Mouse (Mus musculus): ENCODE measurements around the gene Arhgap18. TPM values are rescaled to one million over a fixed set of nuclear protein-coding genes. Genes with fewer than 3 reads are reported as not detected.

Gene Arhgap18
- total RNA-seq, 1 experiment = 3.1 TPM

DNA sequence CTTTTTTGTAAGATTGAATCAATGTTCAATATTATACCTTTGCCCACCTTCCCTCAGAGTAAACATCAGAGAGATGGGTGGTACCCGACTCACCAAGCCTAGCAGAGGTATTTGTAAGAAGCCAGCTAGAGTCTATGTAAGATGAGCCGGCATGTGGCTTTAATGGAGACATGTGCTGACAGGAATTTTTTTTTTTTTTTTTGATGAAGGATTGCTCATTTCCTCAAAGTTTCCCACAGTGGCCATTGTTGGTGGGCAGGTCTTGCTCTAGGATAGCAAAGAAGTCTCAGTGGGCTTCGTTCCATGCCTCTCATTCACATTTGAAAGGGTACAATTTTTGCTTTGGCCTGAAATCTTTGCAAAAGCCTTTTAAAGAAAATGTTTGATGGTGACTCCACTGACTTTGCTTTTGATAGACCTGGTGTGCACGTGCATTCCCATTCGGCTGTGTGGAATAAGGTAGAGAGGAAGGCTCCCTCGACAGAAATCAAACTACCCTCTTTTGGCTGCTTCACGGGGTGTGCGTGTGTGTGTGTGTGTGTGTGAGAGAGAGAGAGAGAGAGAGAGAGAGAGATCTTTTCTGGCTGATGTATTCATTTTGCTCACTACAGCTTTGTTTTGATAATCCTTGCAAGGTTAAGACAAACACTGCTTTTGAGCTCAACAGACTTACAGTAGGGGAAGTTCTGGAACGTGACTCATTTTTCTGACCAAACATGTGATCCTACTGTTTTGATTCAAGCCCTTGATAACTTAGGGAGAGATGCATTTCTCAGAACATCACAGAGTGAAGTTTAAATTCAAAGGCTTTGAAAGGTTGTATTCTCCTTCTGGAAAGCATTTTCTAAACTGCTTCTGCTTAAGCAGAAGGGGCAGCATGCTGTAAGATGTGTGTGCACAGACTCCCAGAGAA lies 9.0 kb downstream of the Arhgap18 start:
- no peak overlapping the region for H3K4me3 ChIP-seq (ENCODE audit: insufficient read depth in 1 of 2, low read depth in 1 of 2, low read length in 2 of 2, poor library complexity in 1 of 2, severe bottlenecking in 1 of 2)
- no peaks in the 10 kb centered on the region for H3K4me1 ChIP-seq (ENCODE audit: control insufficient read depth in 2 of 2, insufficient read depth in 2 of 2, low read length in 2 of 2, poor library complexity in 1 of 2)
- in situ Hi-C loops (cut with MboI; ENCODE audit: low sequenced_read_pairs in 2 of 2, unreplicated experiment in 2 of 2) = no loop called here
- H3K36me3 ChIP-seq (ENCODE audit: control insufficient read depth, insufficient read depth, low read length, poor library complexity, severe bottlenecking) = no peaks in the 10 kb centered on the region
- H3K9me3 ChIP-seq (ENCODE audit: control insufficient read depth, insufficient read depth, low read depth, low read length) = no peaks in the 10 kb centered on the region
- no peak for TF ChIP-seq MAFK (IDR thresholded peaks at IDR 0.05; ENCODE audit: insufficient read depth, low read depth, low read length)
- no peak for TF ChIP-seq ZC3H11A (IDR thresholded peaks at IDR 0.05; ENCODE audit: borderline replicate concordance, low read depth, low read length)
- TF ChIP-seq CHD2 (IDR thresholded peaks at IDR 0.05; ENCODE audit: low read depth, low read length) = no peak
- TF ChIP-seq ZNF384 (IDR thresholded peaks at IDR 0.05; ENCODE audit: low read depth, low read length) = no peak
- no peak for TF ChIP-seq HCFC1 (IDR thresholded peaks at IDR 0.05; ENCODE audit: borderline replicate concordance, insufficient read depth, low read length)
- no peak overlapping the region for H3K27ac ChIP-seq (ENCODE audit: insufficient read depth, low read depth, low read length, poor library complexity, severe bottlenecking)
- no peak overlapping the region for H3K9ac ChIP-seq (ENCODE audit: insufficient read depth, low read depth, low read length, poor library complexity, severe bottlenecking)
- no peak for DNase-seq (ENCODE audit: low read depth, low spot score)

DNA sequence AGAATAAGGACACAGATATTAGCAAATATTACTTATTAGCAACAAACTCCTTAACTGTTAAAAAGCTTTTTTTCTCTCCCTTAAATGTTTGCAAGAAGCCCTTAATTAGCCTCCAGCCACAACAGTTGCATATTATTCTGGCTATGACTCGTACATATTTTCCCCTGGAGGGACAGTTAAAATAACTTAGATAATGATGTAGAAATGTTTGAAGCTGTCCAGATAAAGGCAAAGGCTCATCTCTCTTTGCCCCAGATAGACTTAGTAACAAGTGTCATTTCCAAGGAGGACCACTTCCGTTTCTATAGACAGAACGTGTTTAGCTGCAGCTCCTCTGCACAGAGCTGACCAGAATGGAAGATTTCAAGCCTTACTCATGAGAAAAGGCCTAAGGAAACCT lies 14.0 kb downstream of the Arhgap18 start:
- H3K4me1 ChIP-seq (ENCODE audit: control insufficient read depth in 2 of 2, insufficient read depth in 2 of 2, low read length in 2 of 2, poor library complexity in 1 of 2) = no peaks in the 10 kb centered on the region
- no peak overlapping the region for H3K9ac ChIP-seq (ENCODE audit: insufficient read depth, low read depth, low read length, poor library complexity, severe bottlenecking)
- H3K9me3 ChIP-seq (ENCODE audit: control insufficient read depth, insufficient read depth, low read depth, low read length) = no peaks in the 10 kb centered on the region
- TF ChIP-seq ZC3H11A (IDR thresholded peaks at IDR 0.05; ENCODE audit: borderline replicate concordance, low read depth, low read length) (no peak), MAFK (IDR thresholded peaks at IDR 0.05; ENCODE audit: insufficient read depth, low read depth, low read length) (no peak), CHD2 (IDR thresholded peaks at IDR 0.05; ENCODE audit: low read depth, low read length) (no peak), ZNF384 (IDR thresholded peaks at IDR 0.05; ENCODE audit: low read depth, low read length) (no peak), HCFC1 (IDR thresholded peaks at IDR 0.05; ENCODE audit: borderline replicate concordance, insufficient read depth, low read length) (no peak)
- no peak overlapping the region for H3K4me3 ChIP-seq (ENCODE audit: insufficient read depth in 1 of 2, low read depth in 1 of 2, low read length in 2 of 2, poor library complexity in 1 of 2, severe bottlenecking in 1 of 2)
- H3K27ac ChIP-seq (ENCODE audit: insufficient read depth, low read depth, low read length, poor library complexity, severe bottlenecking) = no peak overlapping the region
- no peaks in the 10 kb centered on the region for H3K36me3 ChIP-seq (ENCODE audit: control insufficient read depth, insufficient read depth, low read length, poor library complexity, severe bottlenecking)
- DNase-seq (ENCODE audit: low read depth, low spot score) = no peak
- in situ Hi-C loops (cut with MboI; ENCODE audit: low sequenced_read_pairs in 2 of 2, unreplicated experiment in 2 of 2) = no loop called here

GRCm38 (mm10) chr10:26768943-26769342 lies 15.7 kb downstream of the Arhgap18 start:
- Histone ChIP-seq H3K36me3 (ENCODE audit: control insufficient read depth, insufficient read depth, low read length, poor library complexity, severe bottlenecking) (no peaks in the 10 kb centered on the region), H3K9ac (ENCODE audit: insufficient read depth, low read depth, low read length, poor library complexity, severe bottlenecking) (no peak overlapping the region), H3K27ac (ENCODE audit: insufficient read depth, low read depth, low read length, poor library complexity, severe bottlenecking) (no peak overlapping the region), H3K9me3 (ENCODE audit: control insufficient read depth, insufficient read depth, low read depth, low read length) (no peaks in the 10 kb centered on the region), H3K4me1 (ENCODE audit: control insufficient read depth in 2 of 2, insufficient read depth in 2 of 2, low read length in 2 of 2, poor library complexity in 1 of 2) (peaks cover 0 to 3% of the 10 kb centered on the region in 2 experiments; a peak in 1 of 4 replicates), H3K4me3 (ENCODE audit: insufficient read depth in 1 of 2, low read depth in 1 of 2, low read length in 2 of 2, poor library complexity in 1 of 2, severe bottlenecking in 1 of 2) (no peak overlapping the region)
- TF ChIP-seq ZC3H11A (IDR thresholded peaks at IDR 0.05; ENCODE audit: borderline replicate concordance, low read depth, low read length) = no peak
- TF ChIP-seq CHD2 (IDR thresholded peaks at IDR 0.05; ENCODE audit: low read depth, low read length) = no peak
- TF ChIP-seq HCFC1 (IDR thresholded peaks at IDR 0.05; ENCODE audit: borderline replicate concordance, insufficient read depth, low read length) = no peak
- TF ChIP-seq ZNF384 (IDR thresholded peaks at IDR 0.05; ENCODE audit: low read depth, low read length) = no peak
- no peak for TF ChIP-seq MAFK (IDR thresholded peaks at IDR 0.05; ENCODE audit: insufficient read depth, low read depth, low read length)
- no peak for DNase-seq (ENCODE audit: low read depth, low spot score)
- in situ Hi-C loops (cut with MboI; ENCODE audit: low sequenced_read_pairs in 2 of 2, unreplicated experiment in 2 of 2) = no loop called here

- peaks cover 0 to 3% of the 10 kb centered on the region in 2 experiments; a peak in 1 of 4 replicates for H3K4me1 ChIP-seq (ENCODE audit: control insufficient read depth in 2 of 2, insufficient read depth in 2 of 2, low read length in 2 of 2, poor library complexity in 1 of 2)
- H3K4me3 ChIP-seq (ENCODE audit: insufficient read depth in 1 of 2, low read depth in 1 of 2, low read length in 2 of 2, poor library complexity in 1 of 2, severe bottlenecking in 1 of 2) = no peak overlapping the region
- H3K36me3 ChIP-seq (ENCODE audit: control insufficient read depth, insufficient read depth, low read length, poor library complexity, severe bottlenecking) = no peaks in the 10 kb centered on the region
- DNase-seq (ENCODE audit: low read depth, low spot score) = no peak
- no peak overlapping the region for H3K27ac ChIP-seq (ENCODE audit: insufficient read depth, low read depth, low read length, poor library complexity, severe bottlenecking)
- TF ChIP-seq HCFC1 (IDR thresholded peaks at IDR 0.05; ENCODE audit: borderline replicate concordance, insufficient read depth, low read length) (no peak), CHD2 (IDR thresholded peaks at IDR 0.05; ENCODE audit: low read depth, low read length) (no peak), MAFK (IDR thresholded peaks at IDR 0.05; ENCODE audit: insufficient read depth, low read depth, low read length) (no peak), ZC3H11A (IDR thresholded peaks at IDR 0.05; ENCODE audit: borderline replicate concordance, low read depth, low read length) (no peak), ZNF384 (IDR thresholded peaks at IDR 0.05; ENCODE audit: low read depth, low read length) (no peak)
- no peaks in the 10 kb centered on the region for H3K9me3 ChIP-seq (ENCODE audit: control insufficient read depth, insufficient read depth, low read depth, low read length)
- no peak overlapping the region for H3K9ac ChIP-seq (ENCODE audit: insufficient read depth, low read depth, low read length, poor library complexity, severe bottlenecking)
- in situ Hi-C loops (cut with MboI; ENCODE audit: low sequenced_read_pairs in 2 of 2, unreplicated experiment in 2 of 2) = no loop called here
Measured at GRCm38 (mm10) chr10:26770035-26770434, 16.8 kb downstream of the Arhgap18 start.

Data from ES-E14 (cell line).